Mouse (Mus musculus) right cerebral cortex, postnatal 10 days (tissue): ENCODE measurements around the gene Eef1a1.

Experiments
- DNase-seq, 2 experiments: peaks; one replicate each; pipeline ENCODE4 v3.0.0; 2021; ENCODE audit warnings: low spot score in 2 of 2

Eef1a1 gene

DNA sequence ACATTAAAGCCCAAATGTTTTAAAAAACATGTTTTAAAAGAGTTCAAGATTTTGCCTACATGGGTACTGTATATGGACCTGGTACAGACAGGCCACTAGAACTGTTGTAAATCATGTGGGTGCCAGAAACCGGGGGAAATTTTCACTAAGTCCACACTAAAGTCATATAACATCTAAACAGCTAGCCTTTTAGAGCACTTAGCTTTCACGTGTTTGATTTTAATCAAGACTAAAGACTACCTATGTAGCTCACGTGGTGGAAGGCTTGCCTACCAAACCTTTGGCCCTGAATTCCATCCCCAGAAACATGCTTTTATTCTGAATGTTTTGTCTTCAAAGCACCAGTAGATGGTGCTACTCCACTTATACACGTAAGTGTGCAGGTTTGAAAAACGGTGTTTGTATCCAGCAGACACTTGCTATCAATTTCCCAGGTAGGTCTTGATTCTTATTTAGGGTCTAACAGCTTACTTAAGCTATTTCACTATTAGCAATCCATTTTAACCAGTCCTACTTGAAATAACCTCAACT, 11.9 kb downstream of the Eef1a1 start:
- DNase-seq = no peak

DNA sequence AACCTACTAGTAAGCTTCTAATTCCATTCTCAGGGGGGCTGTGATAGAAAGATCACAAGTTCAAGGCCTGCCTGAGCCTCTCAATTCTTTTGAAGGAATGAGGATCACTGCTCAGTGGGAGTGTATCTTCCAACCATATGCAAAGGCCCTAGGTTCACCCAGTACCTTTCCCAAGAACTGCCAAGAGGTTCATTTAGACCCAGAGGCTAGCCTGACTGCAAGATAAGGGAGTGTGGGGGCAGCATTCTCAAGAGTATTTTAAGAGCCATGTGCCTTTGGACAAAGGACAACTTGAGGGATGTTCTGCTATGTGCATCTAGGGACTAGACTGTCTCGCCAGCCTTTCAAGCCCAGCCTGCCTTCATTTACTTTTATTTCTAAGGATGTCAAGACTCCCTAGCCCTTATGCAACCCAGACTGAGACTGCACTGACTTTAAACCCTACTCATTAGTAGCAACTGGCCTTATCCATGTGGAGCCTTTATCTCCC, 12.4 kb downstream of the Eef1a1 start:
- no peak for DNase-seq

DNA sequence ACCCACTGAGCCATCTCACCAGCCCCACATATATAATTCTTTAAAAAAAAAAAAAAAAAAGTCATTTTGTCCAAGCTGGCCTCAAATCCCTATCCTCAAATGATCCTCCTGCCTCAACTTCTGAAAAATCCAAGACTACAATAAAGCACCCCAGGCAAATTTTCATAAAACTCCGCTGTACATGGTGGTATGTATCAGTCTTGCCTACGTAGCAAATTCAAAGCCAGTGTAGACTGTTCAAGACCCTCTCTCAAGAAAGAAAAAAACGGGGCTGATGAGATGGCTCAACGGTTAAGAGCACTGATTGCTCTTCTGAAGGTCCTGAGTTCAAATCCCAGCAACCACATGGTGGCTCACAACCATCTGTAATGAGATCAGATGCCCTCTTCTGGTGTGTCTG, 13.1 kb downstream of the Eef1a1 start:
- DNase-seq = no peak

DNA sequence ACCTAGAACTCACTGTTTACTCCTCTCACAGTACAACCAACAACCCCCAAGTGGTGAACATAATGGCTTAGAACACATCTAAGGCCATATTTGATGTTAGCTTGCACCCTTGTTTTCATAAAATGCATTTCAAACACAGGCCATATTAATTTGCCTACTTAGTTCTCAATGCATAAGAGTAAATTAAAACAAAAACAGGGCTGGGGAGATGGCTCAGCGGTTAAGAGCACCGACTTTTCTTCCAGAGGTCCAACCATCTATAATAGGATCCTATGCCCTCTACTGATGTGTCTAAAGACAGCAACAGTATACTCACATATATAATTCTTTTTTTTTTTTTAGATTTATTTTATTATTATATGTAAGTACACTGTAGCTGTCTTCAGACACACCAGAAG, 13.6 kb downstream of the Eef1a1 start:
- no peak for DNase-seq

DNA sequence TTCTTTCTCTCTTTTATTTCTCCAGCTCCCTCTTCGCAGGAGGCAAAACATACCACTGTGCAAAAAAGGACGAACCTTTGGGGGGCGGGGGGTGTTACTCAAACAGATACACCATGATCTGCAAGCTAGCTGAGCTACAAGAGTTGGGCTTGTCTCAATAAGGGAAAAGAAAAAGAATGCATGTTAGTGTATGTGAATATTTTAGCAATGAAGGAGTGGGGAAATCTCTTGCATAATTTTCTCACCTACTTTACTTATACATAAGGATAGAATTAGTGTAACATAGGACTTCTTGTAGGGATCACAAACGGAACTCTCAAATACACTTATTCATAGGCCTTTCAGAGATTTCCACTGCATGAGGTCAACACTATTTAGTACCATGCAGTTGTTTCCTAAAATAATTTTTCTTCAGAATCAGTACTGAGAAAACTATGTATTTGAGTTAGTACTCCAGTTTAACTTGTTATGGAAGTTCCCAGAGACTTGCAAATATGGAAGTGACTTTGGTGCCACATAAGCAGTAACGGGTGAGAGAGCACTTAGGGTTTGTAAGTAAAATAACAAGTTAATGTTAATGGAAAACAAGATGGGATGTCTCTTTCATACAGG, 14.1 kb downstream of the Eef1a1 start:
- no peak for DNase-seq

DNA sequence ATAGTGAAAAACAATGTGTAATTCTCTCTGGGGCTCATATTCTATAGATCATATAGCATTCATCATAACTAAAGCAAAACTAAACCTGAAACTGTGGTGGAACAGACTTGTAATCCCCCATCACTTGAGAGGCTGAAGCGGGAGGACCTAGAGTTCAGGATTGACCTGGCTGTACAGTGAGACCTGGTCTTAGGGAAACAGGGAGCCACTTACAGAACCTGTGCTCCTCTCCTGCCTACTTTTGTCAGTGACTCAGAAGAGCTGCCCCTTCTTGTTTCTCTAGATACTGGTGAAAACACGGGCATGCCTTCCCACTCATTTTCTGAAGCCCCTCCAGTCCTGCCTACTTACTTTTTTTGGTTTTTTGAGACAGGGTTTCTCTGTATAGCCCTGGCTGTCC, 14.7 kb downstream of the Eef1a1 start:
- DNase-seq = no peak

DNA sequence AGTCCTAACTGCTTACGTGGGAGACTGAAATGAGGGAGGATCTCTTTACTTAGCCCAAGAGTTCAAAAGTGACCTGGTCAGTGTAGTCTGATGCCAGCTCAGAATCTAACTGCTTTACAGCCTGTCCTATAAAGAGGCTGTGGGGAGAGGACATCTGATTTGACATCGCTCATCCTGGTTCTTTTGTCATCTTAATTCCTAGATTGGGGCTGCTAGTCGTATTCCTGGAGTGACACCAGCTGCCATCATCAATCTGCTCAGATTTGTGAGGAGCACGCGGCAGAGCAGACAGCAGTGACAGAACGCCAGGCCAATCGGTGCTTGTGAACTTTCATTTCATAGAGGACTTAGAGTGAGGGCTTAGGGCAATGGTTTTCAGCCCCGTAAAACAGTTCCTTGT, 15.4 kb downstream of the Eef1a1 start:
- DNase-seq = no peak

DNA sequence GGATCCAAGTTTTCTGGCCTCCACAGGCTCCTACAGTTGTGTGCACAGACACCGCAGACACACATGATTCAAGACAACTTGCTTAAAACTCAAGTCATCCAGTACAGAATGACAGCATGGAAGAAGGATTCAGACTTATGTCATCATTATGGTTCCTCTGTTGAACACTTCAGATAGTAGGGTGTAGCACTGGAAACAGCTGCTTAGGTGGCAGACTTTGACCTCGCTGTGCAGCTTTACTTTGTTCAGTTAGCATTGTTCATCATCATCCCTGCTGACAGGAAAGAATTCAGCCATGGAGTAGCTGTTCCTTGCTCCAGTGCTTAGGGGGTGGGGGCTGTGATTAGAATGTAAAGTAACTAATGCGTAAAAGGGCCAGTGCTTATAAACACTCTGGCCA, 23.2 kb downstream of the Eef1a1 start:
- no peak for DNase-seq

DNA sequence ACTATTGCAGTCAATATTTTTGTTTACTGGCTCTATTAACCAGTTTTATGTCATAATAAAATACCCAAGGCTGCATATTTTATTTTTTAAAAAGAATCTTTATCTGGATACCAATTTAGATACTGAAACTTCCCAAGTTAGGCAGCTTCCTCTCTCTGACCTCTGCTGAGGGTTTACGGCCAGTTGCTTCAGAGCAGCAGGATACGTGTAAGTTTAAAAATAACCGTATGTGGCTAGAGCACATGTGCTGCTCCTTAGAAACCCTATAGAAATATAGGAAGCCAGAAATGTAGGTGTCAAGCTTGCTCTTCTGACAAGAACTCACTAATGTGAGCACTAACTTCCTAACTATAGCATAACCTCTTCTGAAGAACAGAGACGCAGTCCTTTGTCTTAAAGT, 25.6 kb downstream of the Eef1a1 start:
- DNase-seq = no peak

DNA sequence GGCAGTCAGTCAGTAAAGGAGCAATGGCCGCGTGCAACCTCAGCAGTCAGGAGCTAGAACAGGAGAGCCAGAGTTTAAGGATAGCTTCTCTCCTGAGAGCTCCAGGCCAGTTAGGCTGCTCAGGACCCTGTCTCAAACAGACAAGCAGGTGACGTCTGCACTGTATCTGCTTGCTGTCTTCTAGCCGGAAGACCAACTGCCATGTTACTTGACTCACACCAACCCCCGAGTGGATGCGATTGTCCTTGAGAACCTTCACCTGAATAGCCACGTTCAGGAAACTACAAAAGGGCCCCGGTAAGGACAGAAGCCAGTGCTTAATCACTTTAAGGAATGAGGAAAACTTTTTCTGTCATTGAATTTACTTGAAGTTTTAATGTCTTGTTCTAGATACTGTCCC, 31.9 kb downstream of the Eef1a1 start:
- DNase-seq = no peak

DNA sequence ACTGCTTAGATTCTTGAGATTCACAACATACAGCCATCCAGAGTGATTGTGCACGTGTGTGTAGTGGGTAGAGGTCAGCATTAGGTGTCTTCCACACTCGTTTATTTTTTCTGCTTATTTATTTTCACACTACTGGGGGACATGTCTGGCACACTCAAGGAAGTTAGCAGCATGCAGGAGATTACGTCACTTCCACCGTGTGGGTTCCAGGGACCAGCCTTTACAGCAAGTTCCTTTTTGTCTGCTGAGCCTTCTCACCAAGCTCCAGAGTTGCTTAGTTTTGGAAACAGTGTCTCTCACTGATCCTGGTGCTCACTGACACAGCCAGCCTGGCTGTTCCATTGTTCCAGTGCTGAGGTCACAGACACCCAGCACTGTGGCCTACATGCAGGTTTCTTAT, 37.6 kb downstream of the Eef1a1 start:
- DNase-seq = peak in 1 of 2 experiments; percentile 51

DNA sequence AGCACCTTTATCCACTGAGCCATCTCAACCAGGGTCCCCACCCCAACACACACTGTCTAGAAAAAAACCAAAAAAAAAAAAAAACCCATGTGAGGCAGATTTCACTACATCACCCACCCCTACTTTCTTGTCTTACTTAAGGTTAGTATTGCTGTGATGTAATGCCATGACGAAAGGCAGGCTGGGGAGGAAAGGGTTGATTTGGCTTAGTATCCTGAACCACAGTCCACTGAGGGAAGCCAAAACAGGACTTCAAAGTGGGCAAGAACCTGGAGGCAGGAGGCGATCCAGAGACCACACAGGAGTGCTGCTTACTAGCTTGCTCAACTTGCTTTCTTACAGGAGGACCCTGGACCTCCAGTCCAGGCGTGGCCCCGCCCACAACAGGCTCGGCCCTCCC, 38.5 kb downstream of the Eef1a1 start:
- no peak for DNase-seq

DNA sequence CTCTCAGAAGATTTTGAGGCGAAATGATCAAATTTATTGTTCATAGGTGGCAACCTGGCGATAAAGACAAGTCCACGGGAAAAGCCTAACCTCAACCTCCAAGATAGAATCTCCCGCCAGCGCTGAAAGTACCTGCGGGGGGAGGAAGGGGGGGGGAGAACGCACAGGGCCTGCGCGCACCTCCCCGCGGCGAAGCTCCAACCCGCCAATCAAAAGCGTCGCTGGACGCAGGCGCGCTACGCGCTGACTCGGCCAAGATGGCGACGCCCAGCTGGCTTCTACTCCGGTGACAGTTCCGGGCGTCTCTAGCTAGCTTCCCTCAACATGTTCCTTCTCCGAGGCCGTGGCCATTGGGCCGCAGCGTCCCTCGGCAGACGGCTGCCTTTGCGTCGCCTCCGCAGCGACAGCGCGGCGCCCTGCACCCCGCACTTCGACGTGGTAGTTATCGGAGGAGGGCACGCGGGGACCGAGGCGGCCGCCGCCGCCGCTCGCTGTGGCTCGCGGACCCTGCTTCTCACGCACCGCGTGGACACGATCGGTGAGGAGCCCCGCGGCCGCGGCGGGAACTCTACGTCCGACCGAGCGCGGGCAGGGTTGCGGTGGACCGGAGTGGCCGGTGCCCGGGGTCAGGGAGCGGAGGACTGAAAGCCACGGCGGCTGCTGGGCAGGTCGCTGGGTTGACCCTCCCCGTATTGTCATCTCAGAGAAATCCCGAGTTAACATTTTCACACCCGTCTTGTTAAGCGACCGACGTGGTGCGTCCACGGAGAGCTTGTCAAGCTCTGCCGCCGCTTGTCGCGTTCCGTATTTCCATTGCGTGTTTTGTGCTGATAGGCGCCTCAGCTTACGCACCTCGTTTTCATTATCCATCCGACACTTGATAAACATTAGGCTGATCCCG, 40.7 kb downstream of the Eef1a1 start, which contains the start of the genes Mto1 and Gm17324:
Gene Mto1 (plus strand): TSS at position 236 of the 901 bp plus-strand sequence.
Gene Gm17324 (minus strand): TSS at position 814 of the 901 bp plus-strand sequence.
- peak; percentile 92 to 94 for DNase-seq

DNA sequence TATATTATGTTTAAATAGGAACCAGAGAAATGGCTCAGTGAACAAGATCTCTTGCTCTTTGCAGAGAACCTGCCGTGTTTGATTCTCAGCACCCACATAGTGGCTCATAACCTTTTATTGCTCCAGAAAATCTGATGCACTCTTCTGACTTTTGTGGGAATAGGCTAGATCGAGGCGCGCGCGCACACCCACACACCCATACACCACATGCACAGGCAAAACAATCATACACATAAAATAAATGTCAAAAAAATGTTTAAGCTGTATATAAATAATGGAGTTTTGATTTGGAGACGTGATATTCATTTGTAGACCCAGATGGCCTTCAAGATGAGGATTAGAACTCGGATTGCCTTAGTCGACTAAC, 41.4 kb downstream of the Eef1a1 start:
- no peak for DNase-seq

DNA sequence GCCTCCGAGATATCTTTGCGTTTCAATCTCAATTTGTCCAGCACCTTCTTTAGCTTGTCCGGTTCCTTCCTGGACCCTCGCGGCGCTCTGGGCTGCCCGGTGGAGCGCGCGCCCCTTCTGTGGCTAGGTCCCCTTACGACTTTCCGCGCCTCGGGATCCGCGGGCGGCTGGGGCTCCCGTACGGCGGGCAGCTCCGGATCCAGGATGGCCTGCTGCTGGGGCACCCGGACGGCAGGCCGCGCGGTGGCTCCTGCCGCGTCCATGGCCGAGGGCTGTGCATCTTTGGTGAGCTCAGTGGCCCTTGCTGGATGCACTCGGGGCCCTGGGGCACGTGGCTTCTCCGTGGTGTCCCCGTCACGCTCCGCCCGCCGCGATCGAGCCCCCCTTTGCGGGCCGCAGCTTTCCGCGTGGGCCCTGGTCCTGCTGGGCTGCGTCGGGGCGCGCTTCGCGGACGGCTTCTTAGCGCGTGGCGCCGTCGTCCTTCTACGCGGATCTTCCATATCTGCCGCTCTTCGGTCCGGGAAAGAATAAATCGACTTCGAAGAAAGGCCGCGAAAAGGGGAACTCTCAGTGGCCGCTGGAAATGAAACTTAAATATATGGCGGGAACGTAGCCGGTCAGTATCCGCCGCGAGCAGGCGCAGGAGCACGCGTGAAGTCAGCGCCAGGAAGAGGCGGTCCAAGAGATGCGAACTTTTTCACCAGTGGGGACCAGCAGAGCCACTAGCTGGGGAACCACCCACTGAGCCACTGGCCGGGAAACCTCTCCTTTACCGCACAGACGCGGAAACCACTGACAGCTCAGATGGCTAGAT, 46.2 kb downstream of the Eef1a1 start, which contains the start of gene Cgas:
Gene Cgas (minus strand): TSS at position 659 of the 814 bp plus-strand sequence.
- peak; percentile 51 to 59 for DNase-seq

DNA sequence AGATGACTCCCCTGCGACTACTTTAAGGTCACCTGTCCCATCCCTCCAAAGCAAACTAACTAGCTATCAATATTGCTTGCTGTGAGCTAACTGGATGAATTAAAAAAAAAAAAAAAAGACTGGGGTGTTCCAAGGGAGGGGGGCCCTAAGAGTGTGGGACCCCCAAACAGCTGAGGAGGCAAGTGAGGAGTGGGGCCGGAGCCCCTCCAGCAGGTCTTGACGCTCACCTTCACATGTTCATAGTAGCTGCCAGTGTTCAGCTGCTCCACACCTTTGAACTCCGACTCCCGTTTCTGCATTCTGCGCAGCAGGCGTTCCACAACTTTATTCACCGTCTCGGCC, 46.7 kb downstream of the Eef1a1 start:
- no peak for DNase-seq

DNA sequence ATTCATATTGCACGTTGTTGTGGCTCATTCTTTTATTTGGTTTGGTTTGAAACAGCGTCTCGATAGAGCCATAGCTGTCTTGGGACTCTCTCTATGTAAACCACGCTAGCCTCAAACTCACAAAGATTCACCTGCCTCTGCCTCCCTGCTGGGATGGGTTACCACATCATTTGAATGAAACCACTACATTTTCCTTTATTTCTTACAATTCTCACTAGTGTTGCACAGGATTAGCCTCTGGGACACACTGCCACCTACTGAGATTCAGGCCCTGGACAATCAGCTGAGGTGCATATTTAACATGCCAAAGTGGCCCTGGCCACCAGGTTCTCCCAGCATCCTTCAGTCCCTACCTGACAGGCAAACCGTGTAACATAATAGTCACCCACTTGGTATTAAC, 49.5 kb downstream of the Eef1a1 start:
- no peak for DNase-seq

DNA sequence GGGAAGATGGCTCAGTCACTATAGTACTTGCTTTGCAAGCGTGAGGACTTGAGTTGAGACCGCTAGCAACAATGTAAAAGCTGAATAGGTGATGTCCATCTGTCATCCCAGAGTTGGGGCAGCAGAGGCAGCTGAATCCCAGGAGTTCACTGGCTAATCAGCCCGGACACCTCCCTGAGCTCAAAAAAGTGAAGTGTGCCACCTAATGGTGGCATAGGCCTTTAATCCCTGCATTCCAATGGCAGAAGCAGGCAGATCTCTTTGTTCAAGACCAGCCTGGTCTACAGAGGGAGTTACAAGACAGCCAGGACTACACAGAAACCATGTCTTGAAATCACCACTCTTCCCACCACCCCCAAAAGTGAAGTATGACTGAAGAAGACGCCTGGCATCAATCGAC, 56.5 kb downstream of the Eef1a1 start:
- DNase-seq = no peak

DNA sequence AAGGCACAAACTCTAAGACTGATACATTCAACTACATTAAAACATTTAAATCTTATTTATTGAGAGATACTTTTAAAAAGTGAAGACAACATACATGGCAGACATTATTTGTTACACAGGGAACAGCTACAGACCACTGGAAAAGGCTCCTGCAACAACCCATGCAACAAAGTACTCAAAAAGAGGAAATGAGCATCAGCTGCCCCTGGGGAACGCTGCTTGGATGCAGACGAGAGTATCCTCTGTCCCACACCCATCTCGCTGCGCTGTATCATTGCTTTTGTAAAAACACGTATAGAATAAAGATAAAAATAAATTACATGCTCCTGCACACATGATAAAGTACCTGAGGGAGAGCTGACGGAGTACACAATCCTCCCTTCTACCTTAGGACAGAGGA, 58.5 kb downstream of the Eef1a1 start:
- no peak for DNase-seq

DNA sequence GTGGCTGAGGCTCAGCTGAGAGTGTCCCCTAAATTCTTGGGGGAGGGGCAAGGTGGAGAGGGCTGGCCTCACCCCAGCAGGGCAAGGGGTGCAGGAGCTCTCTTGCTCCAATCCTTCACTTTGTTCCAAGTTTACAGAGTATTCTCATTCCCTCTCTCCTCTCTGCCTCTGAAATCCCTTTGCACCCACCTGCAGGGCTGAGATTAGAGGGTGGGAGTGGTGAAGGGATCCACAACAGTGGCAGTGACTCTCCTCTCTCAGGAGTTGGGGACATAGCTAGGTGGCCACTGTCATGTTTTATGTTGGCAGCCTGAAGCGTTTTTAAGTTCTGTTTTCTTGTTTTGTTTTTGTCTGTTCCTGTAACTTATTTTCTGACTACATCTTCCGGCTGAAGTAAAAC, 59.4 kb downstream of the Eef1a1 start:
- DNase-seq = no peak

DNA sequence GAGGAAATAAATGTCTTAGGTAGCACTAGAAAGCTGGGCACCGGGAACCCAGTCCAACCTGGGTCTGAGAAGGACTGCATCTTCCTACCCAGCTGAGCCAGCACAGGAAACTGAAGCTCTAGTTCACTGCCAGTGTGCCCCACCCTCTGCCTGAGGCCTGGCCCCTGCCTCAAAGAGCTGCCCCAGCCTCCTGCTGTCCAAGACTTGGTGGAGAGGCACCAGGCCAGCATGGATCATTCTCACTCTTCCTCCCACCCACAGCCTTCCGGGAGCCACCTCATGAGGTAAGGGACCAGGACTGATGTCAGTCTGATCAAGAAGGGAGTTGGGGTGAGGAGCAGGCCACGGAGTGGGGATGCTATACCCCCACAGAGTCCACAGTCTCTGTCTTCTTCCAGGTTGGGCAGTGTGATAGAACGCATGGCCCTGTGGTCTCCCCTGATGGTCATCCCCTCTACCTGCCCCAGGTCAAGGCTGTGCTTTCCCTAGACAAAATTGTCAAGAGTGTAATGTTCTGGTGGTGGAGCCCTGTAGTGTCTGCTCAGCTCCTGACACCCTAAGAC, 60.0 kb downstream of the Eef1a1 start:
- DNase-seq = no peak
